Mouse (Mus musculus): Measurements from ENCODE around the gene Zbtb22. TPM values are rescaled to one million over a fixed set of nuclear protein-coding genes. Genes with fewer than 3 reads are reported as not detected.

The Zbtb22 gene
- polyA plus RNA-seq, 1 experiment from 2014 or later, result 12.5 TPM

GRCm38 (mm10) chr17:33917656-33918292 is 2.1 kb downstream of the Zbtb22 start:
- Histone ChIP-seq H3K4me3 (replicated peaks; ENCODE audit: low read length) (no peak overlapping the region), H3K4me1 (ENCODE audit: control insufficient read depth, insufficient read depth, low read length) (peaks cover 23% of the 10 kb centered on the region), H3K36me3 (ENCODE audit: control insufficient read depth, insufficient read depth, low read length) (peaks cover 16% of the 10 kb centered on the region), H3K9ac (ENCODE audit: low read length) (no peak overlapping the region), H3K4me2 (ENCODE audit: low read depth, low read length) (no peak overlapping the region), H3K27ac (ENCODE audit: low read length) (no peak overlapping the region), H3K27me3 (ENCODE audit: control insufficient read depth, insufficient read depth, low read length) (no peaks in the 10 kb centered on the region), H3K9me3 (replicated peaks; ENCODE audit: control insufficient read depth, low read length) (no peaks in the 10 kb centered on the region)
- no peak for ATAC-seq (ENCODE audit: insufficient read depth, low FRiP score)
- 84% methylated on average over 18 of the region's 18 CpGs for WGBS

- H3K9ac ChIP-seq (ENCODE audit: low read length), result peak overlapping the region; percentile 78
- peak overlapping the region; percentile 86 for H3K27ac ChIP-seq (ENCODE audit: low read length)
- H3K4me2 ChIP-seq (ENCODE audit: low read depth, low read length), result peak overlapping the region; percentile 98
- no peaks in the 10 kb centered on the region for H3K9me3 ChIP-seq (replicated peaks; ENCODE audit: control insufficient read depth, low read length)
- peak overlapping the region; percentile 66 for H3K4me3 ChIP-seq (replicated peaks; ENCODE audit: low read length)
- peaks cover 23% of the 10 kb centered on the region for H3K4me1 ChIP-seq (ENCODE audit: control insufficient read depth, insufficient read depth, low read length)
- peaks cover 11% of the 10 kb centered on the region for H3K36me3 ChIP-seq (ENCODE audit: control insufficient read depth, insufficient read depth, low read length)
- no peak for ATAC-seq (ENCODE audit: insufficient read depth, low FRiP score)
- 51% methylated on average over 37 of the region's 37 CpGs for WGBS
- no peaks in the 10 kb centered on the region for H3K27me3 ChIP-seq (ENCODE audit: control insufficient read depth, insufficient read depth, low read length)
Measured at GRCm38 (mm10) chr17:33918293-33919203, 2.8 kb downstream of the Zbtb22 start.

GRCm38 (mm10) chr17:33919351-33920281 is 3.9 kb downstream of the Zbtb22 start:
- H3K9me3 ChIP-seq (replicated peaks; ENCODE audit: control insufficient read depth, low read length), result no peaks in the 10 kb centered on the region
- peak overlapping the region; percentile 98 for H3K4me2 ChIP-seq (ENCODE audit: low read depth, low read length)
- H3K27ac ChIP-seq (ENCODE audit: low read length), result peak overlapping the region; percentile 86
- no peaks in the 10 kb centered on the region for H3K27me3 ChIP-seq (ENCODE audit: control insufficient read depth, insufficient read depth, low read length)
- peaks cover 23% of the 10 kb centered on the region for H3K4me1 ChIP-seq (ENCODE audit: control insufficient read depth, insufficient read depth, low read length)
- 0 out of 2 replicates have a peak, but pooled peaks cover 4% of the 10 kb centered on the region for H3K36me3 ChIP-seq (ENCODE audit: control insufficient read depth, insufficient read depth, low read length)
- under 1% methylated on average over 52 of the region's 52 CpGs for WGBS
- peak; percentile 67 for ATAC-seq (ENCODE audit: insufficient read depth, low FRiP score)
- H3K9ac ChIP-seq (ENCODE audit: low read length), result peak overlapping the region; percentile 78
- H3K4me3 ChIP-seq (replicated peaks; ENCODE audit: low read length), result peak overlapping the region; percentile 66

GRCm38 (mm10) chr17:33920282-33921097 is 4.8 kb downstream of the Zbtb22 start:
- H3K4me2 ChIP-seq (ENCODE audit: low read depth, low read length), result peak overlapping the region; percentile 98
- no peaks in the 10 kb centered on the region for H3K27me3 ChIP-seq (ENCODE audit: control insufficient read depth, insufficient read depth, low read length)
- 0 out of 2 replicates have a peak, but pooled peaks cover 4% of the 10 kb centered on the region for H3K36me3 ChIP-seq (ENCODE audit: control insufficient read depth, insufficient read depth, low read length)
- H3K4me1 ChIP-seq (ENCODE audit: control insufficient read depth, insufficient read depth, low read length), result peaks cover 18% of the 10 kb centered on the region
- no peaks in the 10 kb centered on the region for H3K9me3 ChIP-seq (replicated peaks; ENCODE audit: control insufficient read depth, low read length)
- peak overlapping the region; percentile 66 for H3K4me3 ChIP-seq (replicated peaks; ENCODE audit: low read length)
- peak overlapping the region; percentile 86 for H3K27ac ChIP-seq (ENCODE audit: low read length)
- peak overlapping the region; percentile 78 for H3K9ac ChIP-seq (ENCODE audit: low read length)
- WGBS, result under 1% methylated on average over 36 of the region's 36 CpGs
- ATAC-seq (ENCODE audit: insufficient read depth, low FRiP score), result peak; percentile 16; the same call in 1 of the 2 replicates

- no peak overlapping the region for H3K4me3 ChIP-seq (replicated peaks; ENCODE audit: low read length)
- WGBS, result 83% methylated on average over 7 of the region's 7 CpGs
- no peak overlapping the region for H3K27ac ChIP-seq (ENCODE audit: low read length)
- H3K9ac ChIP-seq (ENCODE audit: low read length), result no peak overlapping the region
- H3K9me3 ChIP-seq (replicated peaks; ENCODE audit: control insufficient read depth, low read length), result no peaks in the 10 kb centered on the region
- H3K27me3 ChIP-seq (ENCODE audit: control insufficient read depth, insufficient read depth, low read length), result no peaks in the 10 kb centered on the region
- ATAC-seq (ENCODE audit: insufficient read depth, low FRiP score), result no peak
- 0 out of 2 replicates have a peak, but pooled peaks cover 4% of the 10 kb centered on the region for H3K36me3 ChIP-seq (ENCODE audit: control insufficient read depth, insufficient read depth, low read length)
- H3K4me1 ChIP-seq (ENCODE audit: control insufficient read depth, insufficient read depth, low read length), result peaks cover 18% of the 10 kb centered on the region
- H3K4me2 ChIP-seq (ENCODE audit: low read depth, low read length), result no peak overlapping the region
Measured at GRCm38 (mm10) chr17:33921361-33921760, 5.7 kb downstream of the Zbtb22 start.

GRCm38 (mm10) chr17:33924577-33925283 is 9.0 kb downstream of the Zbtb22 start:
- H3K9me3 ChIP-seq (replicated peaks; ENCODE audit: control insufficient read depth, low read length), result no peaks in the 10 kb centered on the region
- H3K4me1 ChIP-seq (ENCODE audit: control insufficient read depth, insufficient read depth, low read length), result peaks cover 10% of the 10 kb centered on the region
- H3K9ac ChIP-seq (ENCODE audit: low read length), result no peak overlapping the region
- H3K4me2 ChIP-seq (ENCODE audit: low read depth, low read length), result no peak overlapping the region
- H3K4me3 ChIP-seq (replicated peaks; ENCODE audit: low read length), result no peak overlapping the region
- ATAC-seq (ENCODE audit: insufficient read depth, low FRiP score), result no peak
- H3K36me3 ChIP-seq (ENCODE audit: control insufficient read depth, insufficient read depth, low read length), result no peaks in the 10 kb centered on the region
- no peak overlapping the region for H3K27ac ChIP-seq (ENCODE audit: low read length)
- no peaks in the 10 kb centered on the region for H3K27me3 ChIP-seq (ENCODE audit: control insufficient read depth, insufficient read depth, low read length)
- 88% methylated on average over 10 of the region's 10 CpGs for WGBS

- 82% methylated on average over 21 of the region's 21 CpGs for WGBS
- no peak overlapping the region for H3K9ac ChIP-seq (ENCODE audit: low read length)
- ATAC-seq (ENCODE audit: insufficient read depth, low FRiP score), result no peak
Measured at GRCm38 (mm10) chr17:33925406-33926116, 9.9 kb downstream of the Zbtb22 start.

More at GRCm38 (mm10) chr17:33925406-33926116, 9.9 kb downstream of the Zbtb22 start:
- no peak overlapping the region for H3K4me3 ChIP-seq (replicated peaks; ENCODE audit: low read length)
- H3K27me3 ChIP-seq (ENCODE audit: control insufficient read depth, insufficient read depth, low read length), result no peaks in the 10 kb centered on the region
- no peak overlapping the region for H3K27ac ChIP-seq (ENCODE audit: low read length)
- no peaks in the 10 kb centered on the region for H3K36me3 ChIP-seq (ENCODE audit: control insufficient read depth, insufficient read depth, low read length)
- no peak overlapping the region for H3K4me2 ChIP-seq (ENCODE audit: low read depth, low read length)
- no peaks in the 10 kb centered on the region for H3K9me3 ChIP-seq (replicated peaks; ENCODE audit: control insufficient read depth, low read length)
- H3K4me1 ChIP-seq (ENCODE audit: control insufficient read depth, insufficient read depth, low read length), result peaks cover 10% of the 10 kb centered on the region

All from stomach, embryonic 16.5 days (tissue).